Mouse (Mus musculus): ENCODE results near the gene Obp2b. TPM values are rescaled to one million over a fixed set of nuclear protein-coding genes. Genes with fewer than 3 reads are reported as not detected.
A peak's percentile ranks its signal among the peaks of the same experiment; 100 is the strongest.

Gene Obp2b
- polyA plus RNA-seq, 1 experiment from 2014 or later, result not detected

DNA sequence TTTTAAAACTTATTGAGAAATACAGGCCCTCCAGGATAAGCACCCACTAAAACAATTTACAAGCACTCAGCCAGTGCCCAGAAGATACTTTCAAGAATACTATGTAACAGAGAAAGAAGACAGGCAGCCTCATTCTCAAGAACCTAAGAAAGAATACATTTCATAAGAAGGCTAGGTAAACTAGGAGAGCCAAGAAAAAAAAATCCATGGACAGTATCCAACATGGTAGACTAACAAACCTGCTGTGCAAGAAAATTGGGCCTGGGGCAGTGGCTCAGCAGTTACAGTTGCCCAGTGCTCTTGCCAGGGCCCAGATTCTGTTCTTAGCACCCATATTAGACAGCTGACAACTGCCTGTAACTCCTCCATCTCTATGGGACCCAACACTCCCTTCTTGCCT lies 19.6 kb upstream of the Obp2b start:
- no peaks in the 10 kb centered on the region for H3K36me3 ChIP-seq
- H3K4me3 ChIP-seq (replicated peaks), result no peak overlapping the region
- no peak overlapping the region for H3K27ac ChIP-seq
- H3K9ac ChIP-seq, result no peak overlapping the region
- no peaks in the 10 kb centered on the region; the same call in 1 of the 2 replicates for H3K4me1 ChIP-seq
- no peaks in the 10 kb centered on the region for H3K27me3 ChIP-seq
- ATAC-seq (replicated peaks; ENCODE audit: low FRiP score), result no peak
- H3K4me2 ChIP-seq, result no peak overlapping the region
- 0 out of 2 replicates have a peak, but pooled peaks cover 4% of the 10 kb centered on the region for H3K9me3 ChIP-seq (replicated peaks)

DNA sequence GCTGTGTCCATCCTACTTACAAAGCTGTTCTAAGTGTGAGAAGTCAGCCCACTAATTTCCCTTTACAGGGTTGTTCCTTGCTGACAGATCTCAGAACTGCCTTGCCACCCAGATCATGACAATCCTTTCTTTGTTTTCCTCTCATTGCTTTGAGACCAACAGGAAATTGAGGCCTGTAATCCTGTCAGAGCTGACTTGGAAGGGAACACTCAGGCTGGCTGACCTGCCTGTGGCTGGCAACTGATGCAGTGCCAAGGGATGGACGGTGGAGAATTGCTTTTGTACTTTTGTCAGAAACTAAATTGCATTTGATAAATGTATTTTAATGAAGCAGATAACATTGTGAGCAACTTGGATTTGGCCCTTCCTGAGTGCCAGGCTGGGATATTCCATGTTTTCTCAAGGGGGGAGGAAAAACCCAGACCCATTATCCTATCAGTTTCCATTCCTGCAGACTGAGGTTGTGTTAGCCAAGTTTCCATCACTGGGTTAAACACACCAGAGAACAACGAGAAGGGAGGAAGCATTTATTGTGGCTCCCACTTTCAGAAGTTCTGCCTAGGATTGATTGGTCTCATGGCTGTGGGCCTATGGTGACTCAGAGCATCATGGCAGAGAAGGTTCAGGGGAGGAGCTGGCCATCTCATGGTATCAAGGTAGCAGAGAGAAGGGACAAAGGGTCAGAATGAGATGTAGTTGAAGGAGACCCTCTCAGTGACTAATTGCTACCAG lies 3.4 kb upstream of the Obp2b start:
- ATAC-seq (replicated peaks; ENCODE audit: low FRiP score), result peak; percentile 52; the same call in 1 of the 2 replicates
- Histone ChIP-seq H3K4me1 (peaks cover 6% of the 10 kb centered on the region; the same call in 1 of the 2 replicates), H3K27me3 (no peaks in the 10 kb centered on the region), H3K4me2 (no peak overlapping the region), H3K9me3 (replicated peaks) (peaks cover under 1% of the 10 kb centered on the region; the same call in 1 of the 2 replicates), H3K36me3 (no peaks in the 10 kb centered on the region), H3K9ac (no peak overlapping the region), H3K4me3 (replicated peaks) (no peak overlapping the region), H3K27ac (peak overlapping the region; percentile 68)
- WGBS, result 23% methylated on average over 2 of the region's 2 CpGs

DNA sequence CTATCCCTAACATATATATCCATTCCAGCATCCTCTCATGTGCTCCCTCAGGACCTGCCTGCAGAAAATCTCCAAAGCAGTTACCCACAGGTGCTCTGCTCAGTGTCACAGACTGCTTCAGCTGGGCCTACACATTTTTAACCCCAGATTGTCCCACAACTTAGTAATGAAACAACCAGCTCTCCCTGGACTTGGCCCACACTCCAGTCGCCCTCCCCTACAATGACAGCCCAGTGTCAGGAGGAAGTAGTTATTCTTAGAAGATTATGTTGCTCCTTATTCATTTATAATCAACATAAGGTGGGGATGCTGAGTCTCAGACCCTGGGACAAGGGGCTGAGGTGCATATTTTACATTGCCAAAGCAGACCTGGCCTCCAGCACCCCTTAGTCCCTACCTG lies 4.9 kb downstream of the Obp2b start:
- Histone ChIP-seq H3K4me3 (replicated peaks) (no peak overlapping the region), H3K4me2 (no peak overlapping the region), H3K36me3 (no peaks in the 10 kb centered on the region), H3K9ac (no peak overlapping the region), H3K9me3 (replicated peaks) (no peaks in the 10 kb centered on the region), H3K27ac (no peak overlapping the region), H3K27me3 (no peaks in the 10 kb centered on the region), H3K4me1 (no peaks in the 10 kb centered on the region)
- ATAC-seq (replicated peaks; ENCODE audit: low FRiP score), result no peak
- WGBS, result 68% methylated on average over 1 of the region's 1 CpGs

- H3K27ac ChIP-seq, result no peak overlapping the region
- no peaks in the 10 kb centered on the region for H3K27me3 ChIP-seq
- ATAC-seq (replicated peaks; ENCODE audit: low FRiP score), result no peak
- H3K36me3 ChIP-seq, result no peaks in the 10 kb centered on the region
- H3K4me1 ChIP-seq, result peaks cover 10% of the 10 kb centered on the region; the same call in 1 of the 2 replicates
- H3K9me3 ChIP-seq (replicated peaks), result no peaks in the 10 kb centered on the region
- WGBS, result 90% methylated on average over 1 of the region's 1 CpGs
- H3K9ac ChIP-seq, result no peak overlapping the region
- no peak overlapping the region for H3K4me2 ChIP-seq
- H3K4me3 ChIP-seq (replicated peaks), result no peak overlapping the region
These were observed 17.4 kb downstream of the Obp2b start for GRCm38 (mm10) chr2:25754201-25754600.

DNA sequence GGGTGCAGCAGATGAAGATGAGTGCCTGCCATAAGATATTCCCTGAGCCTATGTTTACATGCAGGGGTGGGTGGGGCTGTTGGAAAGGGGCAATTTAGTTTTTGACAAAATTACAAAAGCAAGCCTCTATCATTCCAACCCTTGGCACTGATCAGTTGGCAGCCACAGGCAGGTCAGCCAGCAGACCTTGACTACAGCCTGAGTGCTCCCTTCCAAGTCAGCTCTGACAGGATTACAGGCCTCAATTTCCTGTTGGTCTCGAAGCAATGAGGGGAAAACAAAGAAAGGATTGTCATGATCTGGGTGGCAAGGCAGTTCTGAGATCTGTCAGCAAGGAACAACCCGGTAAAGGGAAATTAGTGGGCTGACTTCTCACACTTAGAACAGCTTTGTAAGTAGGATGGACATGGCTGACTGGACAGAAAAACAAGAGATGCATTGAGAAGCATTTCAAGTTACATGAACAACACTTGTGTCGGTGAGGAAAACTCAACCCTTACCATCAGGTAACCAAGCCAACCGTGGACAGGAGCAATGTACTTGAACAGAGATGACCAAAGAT lies 21.3 kb downstream of the Obp2b start:
- H3K4me1 ChIP-seq, result peaks cover 10% of the 10 kb centered on the region; the same call in 1 of the 2 replicates
- no peaks in the 10 kb centered on the region for H3K27me3 ChIP-seq
- H3K4me3 ChIP-seq (replicated peaks), result no peak overlapping the region
- no peak overlapping the region for H3K9ac ChIP-seq
- peak; percentile 66 for ATAC-seq (replicated peaks; ENCODE audit: low FRiP score)
- H3K27ac ChIP-seq, result peak overlapping the region; percentile 75
- no peaks in the 10 kb centered on the region for H3K36me3 ChIP-seq
- H3K9me3 ChIP-seq (replicated peaks), result no peaks in the 10 kb centered on the region
- no peak overlapping the region for H3K4me2 ChIP-seq
- 26% methylated on average over 4 of the region's 4 CpGs for WGBS

- 38% methylated on average over 2 of the region's 2 CpGs for WGBS
- ATAC-seq (replicated peaks; ENCODE audit: low FRiP score), result no peak
- H3K36me3 ChIP-seq, result no peaks in the 10 kb centered on the region
- H3K27me3 ChIP-seq, result no peaks in the 10 kb centered on the region
- H3K9ac ChIP-seq, result no peak within 1 kb of the TSS
- no peak within 1 kb of the TSS for H3K4me2 ChIP-seq
- H3K4me1 ChIP-seq, result no peaks in the 10 kb centered on the region
- H3K4me3 ChIP-seq (replicated peaks), result no peak within 1 kb of the TSS
- H3K27ac ChIP-seq, result no peak within 1 kb of the TSS
- H3K9me3 ChIP-seq (replicated peaks), result no peaks in the 10 kb centered on the region
These were observed 28.5 kb downstream of the Obp2b start, which contains the start of gene Lcn3 for GRCm38 (mm10) chr2:25765269-25765668. Gene Lcn3 (plus strand): TSS chr2:25765569.

GRCm38 (mm10) chr2:25767764-25768163 lies 31.0 kb downstream of the Obp2b start:
- Histone ChIP-seq H3K9me3 (replicated peaks) (no peaks in the 10 kb centered on the region), H3K9ac (no peak overlapping the region), H3K27ac (no peak overlapping the region), H3K4me3 (replicated peaks) (no peak overlapping the region), H3K4me1 (no peaks in the 10 kb centered on the region), H3K4me2 (no peak overlapping the region), H3K36me3 (no peaks in the 10 kb centered on the region), H3K27me3 (no peaks in the 10 kb centered on the region)
- WGBS, result 86% methylated on average over 4 of the region's 4 CpGs
- no peak for ATAC-seq (replicated peaks; ENCODE audit: low FRiP score)

DNA sequence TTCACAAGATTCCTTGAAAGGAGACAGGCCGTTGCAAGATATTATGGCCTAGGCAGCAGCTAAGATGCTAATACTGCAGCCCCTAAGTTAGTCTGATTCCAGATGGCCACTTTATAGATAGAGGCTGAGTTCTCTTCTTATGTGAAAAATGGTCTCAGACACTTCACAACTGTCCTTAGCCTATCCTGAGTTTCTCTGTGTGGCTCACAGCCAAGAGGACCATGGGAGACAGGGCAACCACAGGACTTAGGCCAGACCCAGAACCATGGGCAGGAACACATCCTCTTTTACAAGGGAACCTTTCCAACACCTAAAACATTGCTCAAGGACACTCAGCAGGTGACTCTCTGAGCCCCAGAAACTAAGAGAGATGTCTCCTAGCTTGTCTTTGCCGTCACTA lies 36.7 kb downstream of the Obp2b start:
- H3K9me3 ChIP-seq (replicated peaks), result no peaks in the 10 kb centered on the region
- ATAC-seq (replicated peaks; ENCODE audit: low FRiP score), result no peak
- no peak overlapping the region for H3K9ac ChIP-seq
- no peaks in the 10 kb centered on the region for H3K4me1 ChIP-seq
- no peak overlapping the region for H3K27ac ChIP-seq
- no peak overlapping the region for H3K4me3 ChIP-seq (replicated peaks)
- H3K36me3 ChIP-seq, result no peaks in the 10 kb centered on the region
- 91% methylated on average over 2 of the region's 2 CpGs for WGBS
- no peaks in the 10 kb centered on the region for H3K27me3 ChIP-seq
- no peak overlapping the region for H3K4me2 ChIP-seq

GRCm38 (mm10) chr2:25774640-25775039 lies 37.8 kb downstream of the Obp2b start:
- 82% methylated on average over 2 of the region's 2 CpGs for WGBS
- H3K36me3 ChIP-seq, result no peaks in the 10 kb centered on the region
- H3K9me3 ChIP-seq (replicated peaks), result no peaks in the 10 kb centered on the region
- H3K9ac ChIP-seq, result no peak overlapping the region
- no peak overlapping the region for H3K4me3 ChIP-seq (replicated peaks)
- H3K27me3 ChIP-seq, result no peaks in the 10 kb centered on the region
- no peaks in the 10 kb centered on the region for H3K4me1 ChIP-seq
- H3K27ac ChIP-seq, result no peak overlapping the region
- ATAC-seq (replicated peaks; ENCODE audit: low FRiP score), result no peak
- no peak overlapping the region for H3K4me2 ChIP-seq

GRCm38 (mm10) chr2:25775991-25776390 lies 39.2 kb downstream of the Obp2b start:
- no peak for ATAC-seq (replicated peaks; ENCODE audit: low FRiP score)
- Histone ChIP-seq H3K4me1 (no peaks in the 10 kb centered on the region), H3K4me3 (replicated peaks) (no peak overlapping the region), H3K9ac (no peak overlapping the region), H3K36me3 (no peaks in the 10 kb centered on the region), H3K27me3 (no peaks in the 10 kb centered on the region), H3K27ac (no peak overlapping the region), H3K9me3 (replicated peaks) (no peaks in the 10 kb centered on the region), H3K4me2 (no peak overlapping the region)
- 56% methylated on average over 3 of the region's 3 CpGs for WGBS

GRCm38 (mm10) chr2:25776717-25777116 lies 39.9 kb downstream of the Obp2b start, which contains the start of gene Lcn11:
Gene Lcn11 (plus strand): TSS chr2:25777017.
- no peaks in the 10 kb centered on the region for H3K27me3 ChIP-seq
- no peaks in the 10 kb centered on the region for H3K4me1 ChIP-seq
- no peaks in the 10 kb centered on the region for H3K36me3 ChIP-seq
- no peak for ATAC-seq (replicated peaks; ENCODE audit: low FRiP score)
- H3K4me2 ChIP-seq, result no peak within 1 kb of the TSS
- H3K4me3 ChIP-seq (replicated peaks), result no peak within 1 kb of the TSS
- 93% methylated on average over 1 of the region's 1 CpGs for WGBS
- H3K9ac ChIP-seq, result no peak within 1 kb of the TSS
- no peak within 1 kb of the TSS for H3K27ac ChIP-seq
- H3K9me3 ChIP-seq (replicated peaks), result no peaks in the 10 kb centered on the region

- Histone ChIP-seq H3K27ac (no peak overlapping the region), H3K4me1 (no peaks in the 10 kb centered on the region), H3K4me2 (no peak overlapping the region), H3K27me3 (no peaks in the 10 kb centered on the region), H3K9ac (no peak overlapping the region), H3K4me3 (replicated peaks) (no peak overlapping the region), H3K9me3 (replicated peaks) (no peaks in the 10 kb centered on the region), H3K36me3 (no peaks in the 10 kb centered on the region)
- 88% methylated on average over 9 of the region's 9 CpGs for WGBS
- ATAC-seq (replicated peaks; ENCODE audit: low FRiP score), result no peak
These were observed 42.3 kb downstream of the Obp2b start for GRCm38 (mm10) chr2:25779076-25779475.

All from kidney, embryonic 15.5 days (tissue).